Mouse (Mus musculus) MEL (cell line): ENCODE measurements around the gene Insl5. TPM values are rescaled to one million over a fixed set of nuclear protein-coding genes. Genes with fewer than 3 reads are reported as not detected.

Experiments used
- DNase-seq: peaks from one replicate; pipeline ENCODE4 v3.0.0; 2011; ENCODE audit warnings: low read depth, low spot score
- H3K27ac ChIP-seq: 2 replicates; pipeline ENCODE4 v1.5.1; 2012; ENCODE audit warnings: low read depth, mild to moderate bottlenecking, control low read depth, low read length, moderate library complexity; ENCODE audit not compliant: control insufficient read depth
- H3K27me3 ChIP-seq, 2 experiments: fragments of 150-350 bp in 1 of 2; sonication (generic) in 1 of 2; 2 replicates each; pipeline ENCODE4 v1.6.1; 2012; ENCODE audit warnings: low read length in 2 of 2, mild to moderate bottlenecking in 2 of 2, improper control_type of control experiment in 1 of 2, moderate library complexity in 1 of 2; ENCODE audit not compliant: insufficient read depth in 2 of 2, control insufficient read depth in 1 of 2
- H3K36me3 ChIP-seq, 2 experiments: 2 replicates each; pipeline ENCODE4 v1.6.1; 2012 to 2014; ENCODE audit warnings: low read length in 2 of 2, improper control_type of control experiment in 1 of 2, inconsistent platforms in 1 of 2, mild to moderate bottlenecking in 1 of 2; ENCODE audit not compliant: insufficient read depth in 2 of 2, control insufficient read depth in 1 of 2
- H3K4me1 ChIP-seq, 2 experiments: fragments of 150-350 bp in 1 of 2; sonication (generic) in 1 of 2; 2 replicates each; pipeline ENCODE4 v1.6.1; 2012; ENCODE audit warnings: low read length in 2 of 2, improper control_type of control experiment in 1 of 2, mild to moderate bottlenecking in 1 of 2; ENCODE audit not compliant: insufficient read depth in 2 of 2, control insufficient read depth in 1 of 2
- H3K4me3 ChIP-seq, 2 experiments: fragments of 150-350 bp in 1 of 2; sonication (generic) in 1 of 2; 2 replicates each; pipeline ENCODE4 v1.5.1; 2012; ENCODE audit warnings: low read depth in 2 of 2, low read length in 2 of 2, mild to moderate bottlenecking in 2 of 2, moderate library complexity in 2 of 2, control low read depth in 1 of 2, improper control_type of control experiment in 1 of 2; ENCODE audit not compliant: control insufficient read depth in 1 of 2, insufficient read depth in 1 of 2
- H3K79me2 ChIP-seq: 2 replicates; pipeline ENCODE4 v1.6.1; 2012; ENCODE audit warnings: mild to moderate bottlenecking, low read length, moderate library complexity; ENCODE audit not compliant: control insufficient read depth, poor library complexity, insufficient read depth
- H3K9ac ChIP-seq: 2 replicates; pipeline ENCODE4 v1.6.1; 2012; ENCODE audit warnings: low read depth, mild to moderate bottlenecking, control low read depth, low read length, moderate library complexity; ENCODE audit not compliant: control insufficient read depth, poor library complexity, severe bottlenecking
- H3K9me3 ChIP-seq: fragments of 150-350 bp; sonication (generic); replicated peaks from 2 replicates; pipeline ENCODE4 v1.6.1; 2012; ENCODE audit warnings: mild to moderate bottlenecking, low read length, improper control_type of control experiment, moderate library complexity; ENCODE audit not compliant: insufficient read depth
- BHLHE40 ChIP-seq: IDR thresholded peaks from 2 replicates; pipeline ENCODE4 v1.6.1; 2012; ENCODE audit warnings: low read depth, mild to moderate bottlenecking, inconsistent platforms, low read length, improper control_type of control experiment, borderline replicate concordance
- CHD2 ChIP-seq: IDR thresholded peaks from 2 replicates; pipeline ENCODE4 v1.6.1; 2011; ENCODE audit warnings: low read length, improper control_type of control experiment
- EP300 ChIP-seq, 2 experiments: IDR thresholded peaks; 2 replicates each; pipeline ENCODE4 v1.6.1; 2011; ENCODE audit warnings: improper control_type of control experiment in 2 of 2, low read length in 2 of 2, low read depth in 1 of 2, mild to moderate bottlenecking in 1 of 2
- ETS1 ChIP-seq: IDR thresholded peaks from 2 replicates; pipeline ENCODE4 v1.6.1; 2012; ENCODE audit warnings: low read depth, mild to moderate bottlenecking, inconsistent platforms, low read length, improper control_type of control experiment, moderate library complexity
- GABPA ChIP-seq: IDR thresholded peaks from 2 replicates; pipeline ENCODE4 v1.6.1; 2012; ENCODE audit warnings: low read depth, mild to moderate bottlenecking, inconsistent platforms, low read length, improper control_type of control experiment, moderate library complexity
- GATA1 ChIP-seq: IDR thresholded peaks from 2 replicates; pipeline ENCODE4 v1.6.1; 2011; ENCODE audit warnings: low read depth, low read length, improper control_type of control experiment
- KAT2A ChIP-seq: conservative IDR thresholded peaks from 2 replicates; pipeline ENCODE4 v1.6.1; 2012; ENCODE audit warnings: low read depth, low read length, improper control_type of control experiment, inconsistent platforms
- MAFK ChIP-seq: IDR thresholded peaks from 2 replicates; pipeline ENCODE4 v1.6.1; 2011; ENCODE audit warnings: low read depth, mild to moderate bottlenecking, low read length, improper control_type of control experiment, borderline replicate concordance
- MAX ChIP-seq: IDR thresholded peaks from 2 replicates; pipeline ENCODE4 v1.6.1; 2011; ENCODE audit warnings: low read length, improper control_type of control experiment
- MXI1 ChIP-seq: IDR thresholded peaks from 2 replicates; pipeline ENCODE4 v1.6.1; 2011; ENCODE audit warnings: mild to moderate bottlenecking, low read depth, low read length, improper control_type of control experiment
- MYC ChIP-seq: IDR thresholded peaks from 2 replicates; pipeline ENCODE4 v1.6.1; 2011; ENCODE audit warnings: low read depth, mild to moderate bottlenecking, low read length, improper control_type of control experiment, moderate library complexity
- NRF1 ChIP-seq: IDR thresholded peaks from 2 replicates; pipeline ENCODE4 v1.6.1; 2014; ENCODE audit warnings: low read depth, mild to moderate bottlenecking, inconsistent platforms, low read length, improper control_type of control experiment, moderate library complexity; ENCODE audit not compliant: poor library complexity, insufficient read depth, severe bottlenecking
- SIN3A ChIP-seq: IDR thresholded peaks from 2 replicates; pipeline ENCODE4 v1.6.1; 2012; ENCODE audit warnings: low read length, improper control_type of control experiment, inconsistent platforms
- UBTF ChIP-seq: IDR thresholded peaks from 2 replicates; pipeline ENCODE4 v1.6.1; 2012; ENCODE audit warnings: low read depth, mild to moderate bottlenecking, inconsistent platforms, low read length, improper control_type of control experiment, moderate library complexity, borderline replicate concordance; ENCODE audit not compliant: insufficient read depth
- USF2 ChIP-seq, 2 experiments: IDR thresholded peaks; 2 replicates each; pipeline ENCODE4 v1.6.1; 2011 to 2012; ENCODE audit warnings: improper control_type of control experiment in 2 of 2, low read length in 2 of 2, borderline replicate concordance in 1 of 2, inconsistent platforms in 1 of 2, low read depth in 1 of 2, mild to moderate bottlenecking in 1 of 2; ENCODE audit not compliant: insufficient read depth in 1 of 2
- ZC3H11A ChIP-seq: IDR thresholded peaks from 2 replicates; pipeline ENCODE4 v1.6.1; 2012; ENCODE audit warnings: low read depth, mild to moderate bottlenecking, inconsistent platforms, low read length, improper control_type of control experiment
- ZKSCAN1 ChIP-seq: IDR thresholded peaks from 2 replicates; pipeline ENCODE4 v1.6.1; 2012; ENCODE audit warnings: low read depth, mild to moderate bottlenecking, inconsistent platforms, low read length, improper control_type of control experiment, moderate library complexity
- ZNF384 ChIP-seq: IDR thresholded peaks from 2 replicates; pipeline ENCODE4 v1.6.1; 2012; ENCODE audit warnings: low read depth, mild to moderate bottlenecking, inconsistent platforms, low read length, improper control_type of control experiment
- polyA plus RNA-seq, 2 experiments: library from polyadenylated mRNA; stranded (reverse) in 1 of 2; unstranded in 1 of 2; fragments of >175 nt in 1 of 2; fragments of >200 nt in 1 of 2; gene quantifications; 2 replicates each; pipeline versions ENCODE4 v1.2.1 to v1.2.4; 2012; ENCODE audit warnings: low replicate concordance in 2 of 2, low read depth in 1 of 2; ENCODE audit not compliant: insufficient read length in 2 of 2, insufficient read depth in 1 of 2, missing spikeins in 1 of 2
- total RNA-seq: library from RNA; depleted of rRNA; stranded (reverse); fragments of 300-350 nt; gene quantifications from 2 replicates; pipeline ENCODE4 v1.2.3, GENCODE M21; 2012

The Insl5 gene
- total and polyA plus RNA-seq, 3 experiments, result not detected

GRCm38 (mm10) chr4:103011823-103012222, 14.8 kb downstream of the Insl5 start:
- no peaks in the 10 kb centered on the region for H3K9me3 ChIP-seq
- no peaks in the 10 kb centered on the region for H3K36me3 ChIP-seq
- no peak overlapping the region for H3K4me3 ChIP-seq
- no peaks in the 10 kb centered on the region; a peak in 1 of 4 replicates for H3K27me3 ChIP-seq
- H3K9ac ChIP-seq, result no peak overlapping the region
- TF ChIP-seq USF2 (IDR thresholded peaks at IDR 0.05; ENCODE audit: borderline replicate concordance in 1 of 2, insufficient read depth in 1 of 2, low read depth in 1 of 2, low read length in 2 of 2), result no peak
- no peaks in the 10 kb centered on the region for H3K4me1 ChIP-seq
- no peaks in the 10 kb centered on the region for H3K79me2 ChIP-seq
- DNase-seq, result no peak
- H3K27ac ChIP-seq, result no peak overlapping the region

DNA sequence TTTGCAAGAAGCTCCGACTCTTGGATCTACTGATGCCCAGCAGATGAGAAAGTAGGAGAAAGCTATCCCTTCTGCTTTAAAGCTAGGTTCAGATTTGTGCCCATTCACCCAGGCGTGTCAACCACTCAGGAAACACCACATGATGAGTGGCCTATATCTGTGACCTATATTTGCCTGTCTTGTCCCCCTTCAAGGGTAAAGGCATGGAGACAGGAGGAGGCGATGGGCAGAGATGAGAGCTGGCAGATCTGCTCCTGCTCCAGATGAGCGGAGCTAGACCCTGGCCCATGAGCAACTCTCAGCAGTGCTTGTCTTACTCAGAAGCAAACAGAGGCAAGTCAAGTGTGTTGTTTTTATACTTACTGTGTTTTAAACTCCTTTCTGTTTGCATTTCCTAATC, 15.9 kb downstream of the Insl5 start:
- Histone ChIP-seq H3K9ac (no peak overlapping the region), H3K27ac (no peak overlapping the region), H3K4me3 (no peak overlapping the region), H3K79me2 (no peaks in the 10 kb centered on the region), H3K4me1 (no peaks in the 10 kb centered on the region), H3K9me3 (no peaks in the 10 kb centered on the region), H3K27me3 (no peaks in the 10 kb centered on the region; a peak in 1 of 4 replicates), H3K36me3 (no peaks in the 10 kb centered on the region)
- no peak for DNase-seq
- TF ChIP-seq ETS1 (no peak), MYC (no peak), MXI1 (no peak), SIN3A (no peak), NRF1 (no peak), ZNF384 (no peak), USF2 (IDR thresholded peaks at IDR 0.05; ENCODE audit: borderline replicate concordance in 1 of 2, insufficient read depth in 1 of 2, low read depth in 1 of 2, low read length in 2 of 2) (no peak)

GRCm38 (mm10) chr4:103006943-103007418, 19.7 kb downstream of the Insl5 start:
- no peaks in the 10 kb centered on the region; a peak in 1 of 4 replicates for H3K27me3 ChIP-seq
- no peaks in the 10 kb centered on the region for H3K36me3 ChIP-seq
- TF ChIP-seq EP300 (IDR thresholded peaks at IDR 0.05; ENCODE audit: low read depth in 1 of 2, low read length in 2 of 2) (no peak), GATA1 (no peak), ETS1 (no peak), ZKSCAN1 (no peak), MAX (no peak), UBTF (no peak), ZNF384 (no peak), CHD2 (no peak), KAT2A (no peak), ZC3H11A (no peak), BHLHE40 (no peak), MAFK (no peak), GABPA (no peak)
- no peak overlapping the region for H3K9ac ChIP-seq
- DNase-seq, result peak; percentile 48
- no peaks in the 10 kb centered on the region for H3K79me2 ChIP-seq
- no peaks in the 10 kb centered on the region for H3K4me1 ChIP-seq
- no peaks in the 10 kb centered on the region for H3K9me3 ChIP-seq
- H3K4me3 ChIP-seq, result no peak overlapping the region
- no peak overlapping the region for H3K27ac ChIP-seq
